Mouse (Mus musculus) heart, embryonic 10.5 days (tissue): ENCODE results near the gene Sergef. TPM values are rescaled to one million over a fixed set of nuclear protein-coding genes. Genes with fewer than 3 reads are reported as not detected.

Source experiments
- DNase-seq: peaks from one replicate; pipeline ENCODE4 v3.0.0-alpha.2; 2017; ENCODE audit warnings: low spot score
- H3K27ac ChIP-seq: fragments of 300-500 bp; sonication (generic); 2 replicates; pipeline ENCODE4 v1.5.1; 2016; ENCODE audit warnings: mild to moderate bottlenecking
- H3K27me3 ChIP-seq: fragments of 300-500 bp; sonication (generic); 2 replicates; pipeline ENCODE4 v1.6.1; 2016; ENCODE audit warnings: mild to moderate bottlenecking; ENCODE audit not compliant: poor library complexity, insufficient read depth, severe bottlenecking
- H3K36me3 ChIP-seq: fragments of 300-500 bp; sonication (generic); 2 replicates; pipeline ENCODE4 v1.6.1; 2016; ENCODE audit warnings: mild to moderate bottlenecking, moderate library complexity
- H3K4me1 ChIP-seq: fragments of 300-500 bp; sonication (generic); 2 replicates; pipeline ENCODE4 v1.6.1; 2016; ENCODE audit warnings: mild to moderate bottlenecking
- H3K4me3 ChIP-seq: fragments of 300-500 bp; sonication (generic); 2 replicates; pipeline ENCODE4 v1.5.1; 2016; ENCODE audit warnings: mild to moderate bottlenecking, moderate library complexity
- H3K9me3 ChIP-seq: fragments of 300-500 bp; sonication (generic); 2 replicates; pipeline ENCODE4 v1.6.1; 2016; ENCODE audit warnings: mild to moderate bottlenecking, moderate library complexity
- WGBS: fragments of 180-500 bp; shearing (Covaris S2); methylation state at CpG from one replicate; pipeline ENCODE4 v1.1.7; 2016; 5-methylcytosine and 5-hydroxymethylcytosine counted together
- polyA plus RNA-seq: library from polyadenylated mRNA; unstranded; fragments of >200 nt; fragmentation: Nextera tagmentation; extraction: Ambion mirVana; gene quantifications from 2 replicates; pipeline ENCODE4 v1.2.1, GENCODE M21; 2016

Sergef gene
- polyA plus RNA-seq, 1 experiment from 2014 or later: 12.5 TPM

GRCm38 (mm10) chr7:46519148-46519547 is 120.5 kb downstream of the Sergef start:
- WGBS: 79% methylated on average over 11 of the region's 11 CpGs
- H3K36me3 ChIP-seq: no peaks in the 10 kb centered on the region
- H3K27ac ChIP-seq: no peak overlapping the region
- H3K27me3 ChIP-seq: no peaks in the 10 kb centered on the region
- H3K4me3 ChIP-seq: no peak overlapping the region
- no peaks in the 10 kb centered on the region for H3K9me3 ChIP-seq
- no peaks in the 10 kb centered on the region for H3K4me1 ChIP-seq
- DNase-seq: no peak

- no peaks in the 10 kb centered on the region for H3K9me3 ChIP-seq
- no peak overlapping the region for H3K4me3 ChIP-seq
- H3K36me3 ChIP-seq: no peaks in the 10 kb centered on the region
- H3K27ac ChIP-seq: no peak overlapping the region
- no peaks in the 10 kb centered on the region for H3K27me3 ChIP-seq
- no peak for DNase-seq
- WGBS: 45% methylated on average over 5 of the region's 5 CpGs
- H3K4me1 ChIP-seq: peaks cover 5% of the 10 kb centered on the region; the same call in 1 of the 2 replicates
These were observed 122.4 kb downstream of the Sergef start for GRCm38 (mm10) chr7:46517158-46517557.

GRCm38 (mm10) chr7:46515960-46516359 is 123.6 kb downstream of the Sergef start:
- no peak for DNase-seq
- H3K4me1 ChIP-seq: peaks cover 5% of the 10 kb centered on the region; the same call in 1 of the 2 replicates
- no peaks in the 10 kb centered on the region for H3K27me3 ChIP-seq
- H3K9me3 ChIP-seq: no peaks in the 10 kb centered on the region
- H3K4me3 ChIP-seq: no peak overlapping the region
- no peaks in the 10 kb centered on the region for H3K36me3 ChIP-seq
- 69% methylated on average over 5 of the region's 5 CpGs for WGBS
- no peak overlapping the region for H3K27ac ChIP-seq

GRCm38 (mm10) chr7:46514981-46515380 is 124.6 kb downstream of the Sergef start:
- H3K27ac ChIP-seq: no peak overlapping the region
- no peak overlapping the region for H3K4me3 ChIP-seq
- WGBS: 88% methylated on average over 8 of the region's 8 CpGs

DNA sequence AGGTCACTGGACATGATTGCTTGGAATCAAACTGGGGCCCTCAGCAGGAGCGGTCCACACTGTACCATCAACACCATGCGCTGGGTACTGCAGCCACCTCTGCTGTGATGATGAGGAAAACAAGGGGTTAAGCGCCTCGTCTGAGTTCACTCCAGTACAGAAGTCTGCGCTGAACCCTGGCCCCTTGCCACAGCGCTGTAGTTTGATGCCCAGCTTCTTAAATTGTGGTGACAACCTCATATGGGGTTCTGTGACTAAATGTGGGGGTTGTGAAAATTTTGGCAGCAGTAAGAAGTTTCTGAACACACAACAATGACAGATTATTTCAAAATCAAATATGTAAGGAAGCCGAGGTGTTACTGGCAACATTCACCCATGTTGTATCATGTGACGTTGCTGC is 126.0 kb downstream of the Sergef start:
- no peaks in the 10 kb centered on the region for H3K27me3 ChIP-seq
- H3K36me3 ChIP-seq: no peaks in the 10 kb centered on the region
- DNase-seq: no peak
- peaks cover 18% of the 10 kb centered on the region for H3K4me1 ChIP-seq
- no peaks in the 10 kb centered on the region for H3K9me3 ChIP-seq
- WGBS: 81% methylated on average over 8 of the region's 8 CpGs
- no peak overlapping the region for H3K4me3 ChIP-seq
- H3K27ac ChIP-seq: no peak overlapping the region

More at GRCm38 (mm10) chr7:46514981-46515380, 124.6 kb downstream of the Sergef start:
- Histone ChIP-seq H3K36me3 (no peaks in the 10 kb centered on the region), H3K4me1 (peaks cover 6% of the 10 kb centered on the region; the same call in 1 of the 2 replicates), H3K9me3 (no peaks in the 10 kb centered on the region), H3K27me3 (no peaks in the 10 kb centered on the region)
- no peak for DNase-seq

DNA sequence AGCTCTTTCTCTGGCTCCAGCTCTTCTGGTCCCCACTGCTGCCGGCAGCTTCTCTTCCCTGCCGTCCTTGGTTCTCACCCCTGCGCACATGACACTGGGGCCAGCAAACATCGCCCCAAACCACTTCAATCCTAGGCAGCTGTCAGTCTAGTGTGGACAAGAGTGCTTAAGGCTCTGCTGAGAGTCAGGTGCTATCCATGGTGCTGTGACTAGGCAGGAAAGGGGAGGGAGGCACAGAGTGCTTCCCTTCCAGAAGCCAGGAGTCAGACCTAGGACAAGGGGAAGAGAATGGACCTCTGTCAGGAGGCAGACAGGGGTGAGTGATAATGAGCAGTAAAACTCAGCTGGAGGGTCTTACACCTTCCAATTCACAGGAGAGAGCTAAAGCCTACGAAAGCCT is 126.8 kb downstream of the Sergef start:
- Histone ChIP-seq H3K36me3 (no peaks in the 10 kb centered on the region), H3K27me3 (no peaks in the 10 kb centered on the region), H3K27ac (no peak overlapping the region), H3K4me1 (peaks cover 18% of the 10 kb centered on the region), H3K9me3 (no peaks in the 10 kb centered on the region), H3K4me3 (no peak overlapping the region)
- 43% methylated on average over 5 of the region's 5 CpGs for WGBS
- DNase-seq: no peak

DNA sequence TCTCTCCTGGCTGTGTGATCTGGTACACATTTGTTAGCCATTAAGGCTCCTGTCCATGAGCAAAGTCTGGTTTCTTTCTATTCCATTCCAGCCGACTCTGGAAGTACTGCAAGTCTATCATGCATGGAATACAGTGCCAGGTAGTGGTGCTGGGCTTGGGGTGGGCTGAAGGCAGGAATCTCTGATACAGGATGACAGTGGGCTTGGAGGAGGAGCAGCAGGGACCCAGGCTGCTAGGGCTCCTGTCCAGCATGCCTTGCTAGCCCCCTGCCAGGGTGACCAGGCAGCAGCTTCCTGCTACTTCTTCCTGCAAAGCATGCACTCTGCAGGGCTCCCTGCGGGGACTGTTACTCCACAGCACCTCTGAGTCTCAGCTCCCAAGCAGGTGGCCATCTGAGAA is 128.8 kb downstream of the Sergef start:
- Histone ChIP-seq H3K4me1 (peaks cover 18% of the 10 kb centered on the region), H3K36me3 (no peaks in the 10 kb centered on the region), H3K9me3 (no peaks in the 10 kb centered on the region), H3K27ac (no peak overlapping the region), H3K4me3 (no peak overlapping the region), H3K27me3 (no peaks in the 10 kb centered on the region)
- DNase-seq: no peak
- WGBS: 54% methylated on average over 2 of the region's 2 CpGs

GRCm38 (mm10) chr7:46509391-46510310 is 130.0 kb downstream of the Sergef start:
- Histone ChIP-seq H3K27ac (no peak overlapping the region), H3K27me3 (no peaks in the 10 kb centered on the region), H3K4me1 (peaks cover 18% of the 10 kb centered on the region), H3K4me3 (no peak overlapping the region), H3K9me3 (no peaks in the 10 kb centered on the region), H3K36me3 (no peaks in the 10 kb centered on the region)
- no peak for DNase-seq
- 65% methylated on average over 24 of the region's 24 CpGs for WGBS

GRCm38 (mm10) chr7:46508590-46509318 is 130.9 kb downstream of the Sergef start:
- DNase-seq: no peak

GRCm38 (mm10) chr7:46504157-46504556 is 135.4 kb downstream of the Sergef start:
- 41% methylated on average over 4 of the region's 4 CpGs for WGBS
- H3K4me1 ChIP-seq: peaks cover 4% of the 10 kb centered on the region
- no peak overlapping the region for H3K4me3 ChIP-seq
- DNase-seq: no peak
- no peak overlapping the region for H3K27ac ChIP-seq
- H3K9me3 ChIP-seq: no peaks in the 10 kb centered on the region
- no peaks in the 10 kb centered on the region for H3K27me3 ChIP-seq
- H3K36me3 ChIP-seq: no peaks in the 10 kb centered on the region; the same call in 1 of the 2 replicates

More at GRCm38 (mm10) chr7:46508590-46509318, 130.9 kb downstream of the Sergef start:
- Histone ChIP-seq H3K4me3 (no peak overlapping the region), H3K36me3 (no peaks in the 10 kb centered on the region), H3K27me3 (no peaks in the 10 kb centered on the region), H3K9me3 (no peaks in the 10 kb centered on the region), H3K4me1 (peaks cover 18% of the 10 kb centered on the region), H3K27ac (no peak overlapping the region)
- 85% methylated on average over 12 of the region's 12 CpGs for WGBS

GRCm38 (mm10) chr7:46502650-46503049 is 137.0 kb downstream of the Sergef start:
- Histone ChIP-seq H3K4me1 (no peaks in the 10 kb centered on the region), H3K4me3 (no peak overlapping the region), H3K36me3 (no peaks in the 10 kb centered on the region; the same call in 1 of the 2 replicates), H3K9me3 (no peaks in the 10 kb centered on the region), H3K27me3 (no peaks in the 10 kb centered on the region), H3K27ac (no peak overlapping the region)
- DNase-seq: no peak
- 59% methylated on average over 13 of the region's 13 CpGs for WGBS

GRCm38 (mm10) chr7:46501458-46501857 is 138.1 kb downstream of the Sergef start:
- Histone ChIP-seq H3K9me3 (no peaks in the 10 kb centered on the region), H3K36me3 (no peaks in the 10 kb centered on the region; the same call in 1 of the 2 replicates), H3K4me1 (no peaks in the 10 kb centered on the region), H3K27me3 (no peaks in the 10 kb centered on the region), H3K4me3 (no peak overlapping the region), H3K27ac (no peak overlapping the region)
- DNase-seq: no peak
- 70% methylated on average over 2 of the region's 2 CpGs for WGBS

GRCm38 (mm10) chr7:46499561-46499960 is 140.0 kb downstream of the Sergef start:
- Histone ChIP-seq H3K27me3 (no peaks in the 10 kb centered on the region), H3K27ac (no peak overlapping the region), H3K36me3 (no peaks in the 10 kb centered on the region; the same call in 1 of the 2 replicates), H3K9me3 (no peaks in the 10 kb centered on the region), H3K4me3 (no peak overlapping the region), H3K4me1 (no peaks in the 10 kb centered on the region)
- no peak for DNase-seq
- 88% methylated on average over 4 of the region's 4 CpGs for WGBS
